Comparison of ENCODE assay signal across 8 mouse cellular contexts in the genomic region with DNA sequence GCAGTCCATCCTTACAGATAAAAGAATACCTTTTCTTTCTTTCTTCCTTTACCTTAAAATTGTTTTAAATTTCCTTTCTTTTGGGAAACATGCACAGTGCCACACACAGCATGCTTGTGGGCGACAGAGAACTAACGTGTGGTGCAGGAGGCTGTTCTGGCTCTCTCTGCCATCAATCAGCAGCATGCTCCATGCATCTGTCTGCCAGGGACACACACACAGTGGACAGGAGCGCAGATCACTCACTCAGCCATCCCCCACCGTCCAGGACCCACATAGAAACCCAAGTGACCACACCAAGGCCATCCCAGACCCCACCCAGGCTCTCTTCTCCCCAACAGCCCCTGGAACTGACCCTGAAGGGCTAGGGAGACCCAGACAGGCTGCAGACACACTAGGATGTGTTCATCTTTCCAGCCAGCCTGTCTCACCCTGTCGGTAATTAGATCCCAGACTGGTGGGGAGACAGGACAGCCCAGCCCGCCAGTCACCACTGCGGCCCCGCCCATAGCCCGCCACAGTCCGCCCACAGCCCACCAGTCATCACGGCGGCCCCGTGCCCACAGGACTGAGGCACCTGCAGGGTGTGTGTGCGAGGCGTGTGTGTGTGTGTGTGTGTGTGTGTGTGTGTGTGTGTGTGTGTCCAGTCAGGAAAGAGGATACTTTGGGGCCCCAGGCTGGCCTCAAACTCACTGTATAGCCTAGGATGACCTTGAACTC. TPM values are rescaled to one million over a fixed set of nuclear protein-coding genes. Genes with fewer than 3 reads are reported as not detected.
DNase-seq lines count a peak whose midpoint lies in the region; ATAC-seq and TF ChIP-seq lines count a peak whose summit lies in the region.

No protein-coding gene starts in this region.

- no peaks in the 10 kb centered on the region for H3K27me3 ChIP-seq in intestine, postnatal 0 days (replicated peaks; ENCODE audit: control insufficient read depth, insufficient read depth, low read length)
- H3K27me3 ChIP-seq in neural tube, embryonic 13.5 days: peaks cover 55% of the 10 kb centered on the region

- H3K4me3 ChIP-seq in intestine, postnatal 0 days (ENCODE audit: low read depth, low read length): peak overlapping the region; percentile 28; the same call in 1 of the 2 replicates
- H3K4me3 ChIP-seq in neural tube, embryonic 13.5 days: peak overlapping the region; percentile 35

- H3K27ac ChIP-seq in intestine, postnatal 0 days (ENCODE audit: low read depth, low read length): peak overlapping the region; percentile 62; the same call in 1 of the 2 replicates
- peak overlapping the region; percentile 72; the same call in 1 of the 2 replicates for H3K27ac ChIP-seq in neural tube, embryonic 13.5 days (replicated peaks)

- no peaks in the 10 kb centered on the region for H3K36me3 ChIP-seq in intestine, postnatal 0 days (ENCODE audit: control insufficient read depth, insufficient read depth)
- H3K36me3 ChIP-seq in neural tube, embryonic 13.5 days: no peaks in the 10 kb centered on the region

- H3K4me2 ChIP-seq in intestine, postnatal 0 days (replicated peaks; ENCODE audit: low read depth): peak overlapping the region; percentile 71
- peak overlapping the region; percentile 64 for H3K4me2 ChIP-seq in neural tube, embryonic 13.5 days

- H3K4me1 ChIP-seq in intestine, postnatal 0 days (replicated peaks; ENCODE audit: control insufficient read depth, insufficient read depth, low read length): peaks cover 32% of the 10 kb centered on the region
- peaks cover 66% of the 10 kb centered on the region for H3K4me1 ChIP-seq in neural tube, embryonic 13.5 days (replicated peaks)

- H3K9me3 ChIP-seq in intestine, postnatal 0 days (ENCODE audit: control insufficient read depth): no peaks in the 10 kb centered on the region
- no peaks in the 10 kb centered on the region for H3K9me3 ChIP-seq in neural tube, embryonic 13.5 days

- peak; percentile 53 to 67 for DNase-seq in adrenal gland, adult (ENCODE audit: inconsistent age in 2 of 2, low spot score in 1 of 2)
- DNase-seq in adrenal gland, postnatal 25 days: no peak
- DNase-seq in thymus, postnatal 36 days: peak; percentile 7 to 44
- no peak for DNase-seq in thymus, postnatal 10 days (ENCODE audit: low spot score in 2 of 2)
- no peak for DNase-seq in cerebellum, postnatal 4 days (ENCODE audit: low spot score in 2 of 2)
- no peak for DNase-seq in spleen, adult 18-20 months

- H3K9ac ChIP-seq in intestine, postnatal 0 days (ENCODE audit: low read depth, low read length): no peak overlapping the region
- H3K9ac ChIP-seq in neural tube, embryonic 13.5 days: peak overlapping the region; percentile 62

- ATAC-seq in intestine, postnatal 0 days: peak; percentile 6
- ATAC-seq in neural tube, embryonic 13.5 days (ENCODE audit: low read depth): peak; percentile 38; the same call in 1 of the 2 replicates

- no peak for TF ChIP-seq CTCF in intestine, postnatal 0 days (IDR thresholded peaks at IDR 0.05; ENCODE audit: low read depth)

- 18% methylated on average over 15 of the region's 15 CpGs for WGBS in intestine, postnatal 0 days
- 7% methylated on average over 15 of the region's 15 CpGs for WGBS in neural tube, embryonic 13.5 days

RNA-seq across cellular contexts. Expression of gene Gadd45b, which starts 9.1 kb away (rescaled TPM):
- 15.3 and 15.4 TPM in 2 replicates for total RNA-seq in adrenal gland, postnatal 25 days (2021)
- polyA plus RNA-seq in intestine, postnatal 0 days (2015; fragmentation: Nextera tagmentation; extraction: Ambion mirVana): 19.9 and 20.1 TPM in 2 replicates
- polyA plus RNA-seq in neural tube, embryonic 13.5 days (2015; fragmentation: Nextera tagmentation; extraction: Ambion mirVana): 8.8 and 9.0 TPM in 2 replicates

RNA-seq across cellular contexts. Expression of gene Lmnb2, which starts 20.9 kb away (rescaled TPM):
- 14.4 and 15.2 TPM in 2 replicates for total RNA-seq in adrenal gland, postnatal 25 days (2021)
- polyA plus RNA-seq in intestine, postnatal 0 days (2015; fragmentation: Nextera tagmentation; extraction: Ambion mirVana): 12.5 and 12.9 TPM in 2 replicates
- polyA plus RNA-seq in neural tube, embryonic 13.5 days (2015; fragmentation: Nextera tagmentation; extraction: Ambion mirVana): 38.3 and 41.6 TPM in 2 replicates

RNA-seq across cellular contexts. Expression of gene Timm13, which starts 38.2 kb away (rescaled TPM):
- 188 and 208 TPM in 2 replicates for total RNA-seq in adrenal gland, postnatal 25 days (2021)
- polyA plus RNA-seq in intestine, postnatal 0 days (2015; fragmentation: Nextera tagmentation; extraction: Ambion mirVana): 358 and 367 TPM in 2 replicates
- polyA plus RNA-seq in neural tube, embryonic 13.5 days (2015; fragmentation: Nextera tagmentation; extraction: Ambion mirVana): 328 and 331 TPM in 2 replicates

Comparison
In these comparisons a context has a peak if more than half of its experiments do, and no peak if none do; other contexts are left out.
1. DNase-seq: peak in adrenal gland, adult (2 of 2) and thymus, postnatal 36 days (2 of 2); none in adrenal gland, postnatal 25 days (single experiment), thymus, postnatal 10 days (0 of 2), cerebellum, postnatal 4 days (0 of 2) and spleen, adult 18-20 months (0 of 2).